Mouse (Mus musculus) small intestine, adult 2 months (tissue): ENCODE results near the gene Zdhhc13.

ENCODE experiments used
- CTCF ChIP-seq: fragments of 200-500 bp; IDR thresholded peaks from 2 replicates; pipeline ENCODE4 v1.5.1; 2012; ENCODE audit warnings: low read depth, mild to moderate bottlenecking, control low read depth, inconsistent platforms, low read length, moderate library complexity, mixed read lengths; ENCODE audit not compliant: insufficient replicate concordance, insufficient read length; ENCODE audit errors: extremely low read depth
- POLR2A ChIP-seq: fragments of 200-500 bp; IDR thresholded peaks from 2 replicates; pipeline ENCODE4 v1.6.1; 2012; ENCODE audit warnings: low read depth, mild to moderate bottlenecking, control low read depth, inconsistent platforms, low read length, moderate library complexity

- TF ChIP-seq CTCF (no peak), POLR2A (no peak)
These were observed 75.4 kb downstream of the Zdhhc13 start for GRCm38 (mm10) chr7:48864199-48864598.
